Mouse (Mus musculus) MEL (cell line): ENCODE results near the gene Znfx1. TPM values are rescaled to one million over a fixed set of nuclear protein-coding genes. Genes with fewer than 3 reads are reported as not detected.

Experiments
- DNase-seq: peaks from one replicate; pipeline ENCODE4 v3.0.0; 2011; ENCODE audit warnings: low read depth, low spot score
- H3K27ac ChIP-seq: 2 replicates; pipeline ENCODE4 v1.5.1; 2012; ENCODE audit warnings: low read depth, mild to moderate bottlenecking, control low read depth, low read length, moderate library complexity; ENCODE audit not compliant: control insufficient read depth
- H3K27me3 ChIP-seq, 2 experiments: fragments of 150-350 bp in 1 of 2; sonication (generic) in 1 of 2; 2 replicates each; pipeline ENCODE4 v1.6.1; 2012; ENCODE audit warnings: low read length in 2 of 2, mild to moderate bottlenecking in 2 of 2, improper control_type of control experiment in 1 of 2, moderate library complexity in 1 of 2; ENCODE audit not compliant: insufficient read depth in 2 of 2, control insufficient read depth in 1 of 2
- H3K36me3 ChIP-seq, 2 experiments: 2 replicates each; pipeline ENCODE4 v1.6.1; 2012 to 2014; ENCODE audit warnings: low read length in 2 of 2, improper control_type of control experiment in 1 of 2, inconsistent platforms in 1 of 2, mild to moderate bottlenecking in 1 of 2; ENCODE audit not compliant: insufficient read depth in 2 of 2, control insufficient read depth in 1 of 2
- H3K4me1 ChIP-seq, 2 experiments: fragments of 150-350 bp in 1 of 2; sonication (generic) in 1 of 2; 2 replicates each; pipeline ENCODE4 v1.6.1; 2012; ENCODE audit warnings: low read length in 2 of 2, improper control_type of control experiment in 1 of 2, mild to moderate bottlenecking in 1 of 2; ENCODE audit not compliant: insufficient read depth in 2 of 2, control insufficient read depth in 1 of 2
- H3K4me3 ChIP-seq, 2 experiments: fragments of 150-350 bp in 1 of 2; sonication (generic) in 1 of 2; 2 replicates each; pipeline ENCODE4 v1.5.1; 2012; ENCODE audit warnings: low read depth in 2 of 2, low read length in 2 of 2, mild to moderate bottlenecking in 2 of 2, moderate library complexity in 2 of 2, control low read depth in 1 of 2, improper control_type of control experiment in 1 of 2; ENCODE audit not compliant: control insufficient read depth in 1 of 2, insufficient read depth in 1 of 2
- H3K79me2 ChIP-seq: 2 replicates; pipeline ENCODE4 v1.6.1; 2012; ENCODE audit warnings: mild to moderate bottlenecking, low read length, moderate library complexity; ENCODE audit not compliant: control insufficient read depth, poor library complexity, insufficient read depth
- H3K9ac ChIP-seq: 2 replicates; pipeline ENCODE4 v1.6.1; 2012; ENCODE audit warnings: low read depth, mild to moderate bottlenecking, control low read depth, low read length, moderate library complexity; ENCODE audit not compliant: control insufficient read depth, poor library complexity, severe bottlenecking
- H3K9me3 ChIP-seq: fragments of 150-350 bp; sonication (generic); replicated peaks from 2 replicates; pipeline ENCODE4 v1.6.1; 2012; ENCODE audit warnings: mild to moderate bottlenecking, low read length, improper control_type of control experiment, moderate library complexity; ENCODE audit not compliant: insufficient read depth
- CHD2 ChIP-seq: IDR thresholded peaks from 2 replicates; pipeline ENCODE4 v1.6.1; 2011; ENCODE audit warnings: low read length, improper control_type of control experiment
- E2F4 ChIP-seq: IDR thresholded peaks from 2 replicates; pipeline ENCODE4 v1.6.1; 2011; ENCODE audit warnings: low read depth, low read length, improper control_type of control experiment, borderline replicate concordance
- ELF1 ChIP-seq: IDR thresholded peaks from 2 replicates; pipeline ENCODE4 v1.6.1; 2014; ENCODE audit warnings: low read depth, mild to moderate bottlenecking, inconsistent platforms, low read length, improper control_type of control experiment, moderate library complexity
- ETS1 ChIP-seq: IDR thresholded peaks from 2 replicates; pipeline ENCODE4 v1.6.1; 2012; ENCODE audit warnings: low read depth, mild to moderate bottlenecking, inconsistent platforms, low read length, improper control_type of control experiment, moderate library complexity
- HCFC1 ChIP-seq: IDR thresholded peaks from 2 replicates; pipeline ENCODE4 v1.6.1; 2012; ENCODE audit warnings: low read depth, mild to moderate bottlenecking, inconsistent platforms, low read length, improper control_type of control experiment, moderate library complexity
- KAT2A ChIP-seq: conservative IDR thresholded peaks from 2 replicates; pipeline ENCODE4 v1.6.1; 2012; ENCODE audit warnings: low read depth, low read length, improper control_type of control experiment, inconsistent platforms
- MAFK ChIP-seq: IDR thresholded peaks from 2 replicates; pipeline ENCODE4 v1.6.1; 2011; ENCODE audit warnings: low read depth, mild to moderate bottlenecking, low read length, improper control_type of control experiment, borderline replicate concordance
- MAX ChIP-seq: IDR thresholded peaks from 2 replicates; pipeline ENCODE4 v1.6.1; 2011; ENCODE audit warnings: low read length, improper control_type of control experiment
- MAZ ChIP-seq: IDR thresholded peaks from 2 replicates; pipeline ENCODE4 v1.6.1; 2012; ENCODE audit warnings: low read depth, mild to moderate bottlenecking, inconsistent platforms, low read length, improper control_type of control experiment
- MXI1 ChIP-seq: IDR thresholded peaks from 2 replicates; pipeline ENCODE4 v1.6.1; 2011; ENCODE audit warnings: mild to moderate bottlenecking, low read depth, low read length, improper control_type of control experiment
- NELFE ChIP-seq: IDR thresholded peaks from 2 replicates; pipeline ENCODE4 v1.6.1; 2011; ENCODE audit warnings: low read depth, low read length, improper control_type of control experiment
- POLR2A ChIP-seq, 2 experiments: IDR thresholded peaks; 2 replicates each; pipeline ENCODE4 v1.6.1; 2011 to 2012; ENCODE audit warnings: low read length in 2 of 2, mild to moderate bottlenecking in 2 of 2, control low read depth in 1 of 2, improper control_type of control experiment in 1 of 2, low read depth in 1 of 2, moderate library complexity in 1 of 2; ENCODE audit not compliant: control insufficient read depth in 1 of 2, insufficient read depth in 1 of 2, poor library complexity in 1 of 2
- POLR2AphosphoS5 ChIP-seq: IDR thresholded peaks from 2 replicates; pipeline ENCODE4 v1.6.1; 2012; ENCODE audit warnings: low read depth, borderline replicate concordance, mild to moderate bottlenecking, inconsistent platforms, low read length, moderate library complexity, mixed read lengths
- SIN3A ChIP-seq: IDR thresholded peaks from 2 replicates; pipeline ENCODE4 v1.6.1; 2012; ENCODE audit warnings: low read length, improper control_type of control experiment, inconsistent platforms
- SMC3 ChIP-seq: IDR thresholded peaks from 2 replicates; pipeline ENCODE4 v1.6.1; 2011; ENCODE audit warnings: low read depth, low read length, improper control_type of control experiment
- TAL1 ChIP-seq: IDR thresholded peaks from 2 replicates; pipeline ENCODE4 v1.6.1; 2012; ENCODE audit warnings: mild to moderate bottlenecking, inconsistent platforms, low read length, moderate library complexity, mixed read lengths
- TBP ChIP-seq: IDR thresholded peaks from 2 replicates; pipeline ENCODE4 v1.8.0; 2011; ENCODE audit warnings: low read depth, low read length, improper control_type of control experiment
- UBTF ChIP-seq: IDR thresholded peaks from 2 replicates; pipeline ENCODE4 v1.6.1; 2012; ENCODE audit warnings: low read depth, mild to moderate bottlenecking, inconsistent platforms, low read length, improper control_type of control experiment, moderate library complexity, borderline replicate concordance; ENCODE audit not compliant: insufficient read depth
- USF1 ChIP-seq: IDR thresholded peaks from 2 replicates; pipeline ENCODE4 v1.6.1; 2014; ENCODE audit warnings: low read depth, mild to moderate bottlenecking, inconsistent platforms, low read length, improper control_type of control experiment, moderate library complexity
- USF2 ChIP-seq, 2 experiments: IDR thresholded peaks; 2 replicates each; pipeline ENCODE4 v1.6.1; 2011 to 2012; ENCODE audit warnings: improper control_type of control experiment in 2 of 2, low read length in 2 of 2, borderline replicate concordance in 1 of 2, inconsistent platforms in 1 of 2, low read depth in 1 of 2, mild to moderate bottlenecking in 1 of 2; ENCODE audit not compliant: insufficient read depth in 1 of 2
- ZC3H11A ChIP-seq: IDR thresholded peaks from 2 replicates; pipeline ENCODE4 v1.6.1; 2012; ENCODE audit warnings: low read depth, mild to moderate bottlenecking, inconsistent platforms, low read length, improper control_type of control experiment
- ZMIZ1 ChIP-seq: IDR thresholded peaks from 2 replicates; pipeline ENCODE4 v1.6.1; 2012; ENCODE audit warnings: low read depth, mild to moderate bottlenecking, inconsistent platforms, low read length, improper control_type of control experiment, moderate library complexity
- polyA plus RNA-seq, 2 experiments: library from polyadenylated mRNA; stranded (reverse) in 1 of 2; unstranded in 1 of 2; fragments of >175 nt in 1 of 2; fragments of >200 nt in 1 of 2; gene quantifications; 2 replicates each; pipeline versions ENCODE4 v1.2.1 to v1.2.4; 2012; ENCODE audit warnings: low replicate concordance in 2 of 2, low read depth in 1 of 2; ENCODE audit not compliant: insufficient read length in 2 of 2, insufficient read depth in 1 of 2, missing spikeins in 1 of 2
- total RNA-seq: library from RNA; depleted of rRNA; stranded (reverse); fragments of 300-350 nt; gene quantifications from 2 replicates; pipeline ENCODE4 v1.2.3, GENCODE M21; 2012

Gene Znfx1
- total and polyA plus RNA-seq, 3 experiments = 15.6 to 17.1 TPM; not detected in 1

DNA sequence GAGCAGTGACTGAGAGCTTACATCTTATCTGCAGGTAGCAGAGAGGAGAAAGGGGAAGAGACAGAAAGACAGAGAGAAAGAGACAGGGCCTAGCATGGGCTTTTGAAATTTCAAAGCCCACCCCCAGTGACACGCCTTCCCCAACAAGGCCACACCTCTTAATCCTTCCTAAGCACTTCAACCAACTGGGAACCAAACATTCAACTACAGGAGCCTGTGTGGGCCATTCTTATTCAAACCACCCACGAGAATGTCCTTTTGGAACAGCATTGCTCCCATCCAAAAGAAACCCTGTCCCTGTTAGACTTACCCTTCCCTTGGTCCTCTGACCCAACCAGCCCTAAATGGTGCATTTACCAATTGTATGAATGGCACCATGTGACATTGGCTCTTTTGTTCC, 13.9 kb upstream of the Znfx1 start:
- H3K79me2 ChIP-seq = no peaks in the 10 kb centered on the region
- TF ChIP-seq TBP (no peak), TAL1 (0 out of 2 replicates have a peak, but pooled peaks have one; percentile 11), MAX (no peak), MAZ (no peak)
- DNase-seq = peak; percentile 29
- no peaks in the 10 kb centered on the region for H3K9me3 ChIP-seq
- H3K27ac ChIP-seq = no peak overlapping the region
- no peaks in the 10 kb centered on the region for H3K4me1 ChIP-seq
- H3K9ac ChIP-seq = no peak overlapping the region
- peaks cover 0 to 2% of the 10 kb centered on the region in 2 experiments; a peak in 1 of 4 replicates for H3K27me3 ChIP-seq
- no peak overlapping the region for H3K4me3 ChIP-seq
- no peaks in the 10 kb centered on the region for H3K36me3 ChIP-seq

DNA sequence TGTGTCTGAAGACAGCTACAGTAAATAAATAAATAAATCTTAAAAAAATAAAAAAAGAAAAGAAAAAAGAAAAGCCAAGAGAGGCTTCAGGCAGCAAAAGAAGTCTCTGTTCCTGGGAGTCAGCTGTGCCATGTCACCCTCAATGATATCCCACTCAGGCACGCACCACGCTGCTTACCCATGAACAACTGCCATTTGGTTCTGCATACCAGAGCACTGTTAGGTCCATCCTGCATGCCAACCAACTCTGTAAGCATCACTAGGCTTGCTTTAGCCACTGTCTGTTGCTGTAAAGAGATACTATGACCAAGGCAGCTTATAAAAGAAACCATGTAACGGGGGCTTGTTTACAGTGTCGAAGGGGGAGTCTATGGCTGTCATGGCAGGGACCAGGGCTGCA, 13.5 kb upstream of the Znfx1 start:
- Histone ChIP-seq H3K79me2 (no peaks in the 10 kb centered on the region), H3K9ac (no peak overlapping the region), H3K27me3 (peaks cover 0 to 2% of the 10 kb centered on the region in 2 experiments; a peak in 1 of 4 replicates), H3K4me1 (no peaks in the 10 kb centered on the region), H3K27ac (no peak overlapping the region), H3K4me3 (no peak overlapping the region), H3K36me3 (no peaks in the 10 kb centered on the region), H3K9me3 (no peaks in the 10 kb centered on the region)
- no peak for TF ChIP-seq SIN3A
- TF ChIP-seq E2F4 = no peak
- no peak for DNase-seq

DNA sequence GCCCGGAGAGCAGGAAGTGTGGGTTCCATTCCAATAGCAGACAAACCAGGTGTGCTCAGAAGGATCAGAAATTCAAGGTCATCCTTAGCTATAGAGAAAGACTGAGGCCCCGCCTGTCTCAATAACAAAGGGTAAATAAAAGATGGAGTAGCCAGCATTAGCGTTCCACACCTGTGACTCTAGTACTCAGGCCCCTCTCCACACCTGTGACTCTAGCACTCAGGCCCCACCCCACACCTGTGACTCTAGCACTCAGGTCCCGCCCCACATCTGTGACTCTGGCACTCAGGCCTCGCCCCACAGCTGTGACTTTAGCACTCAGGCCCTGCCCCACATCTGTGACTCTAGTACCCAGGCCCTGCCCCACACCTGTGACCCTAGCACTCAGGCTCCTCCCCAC, 11.8 kb upstream of the Znfx1 start:
- Histone ChIP-seq H3K4me1 (peaks cover 3 to 14% of the 10 kb centered on the region in 2 experiments; a peak in 2 of 4 replicates), H3K9me3 (no peaks in the 10 kb centered on the region), H3K27me3 (no peaks in the 10 kb centered on the region), H3K9ac (no peak overlapping the region), H3K27ac (no peak overlapping the region), H3K4me3 (no peak overlapping the region), H3K36me3 (0 out of 4 replicates have a peak, but pooled peaks cover 0 to 3% of the 10 kb centered on the region in 2 experiments), H3K79me2 (no peaks in the 10 kb centered on the region)
- TF ChIP-seq USF2 (IDR thresholded peaks at IDR 0.05; ENCODE audit: borderline replicate concordance in 1 of 2, insufficient read depth in 1 of 2, low read depth in 1 of 2, low read length in 2 of 2) (no peak), CHD2 (no peak), UBTF (no peak), MAX (no peak), ETS1 (no peak), ZMIZ1 (no peak), MAFK (no peak), USF1 (no peak), SMC3 (no peak), TAL1 (no peak), KAT2A (no peak), POLR2AphosphoS5 (no peak), ZC3H11A (no peak), POLR2A (IDR thresholded peaks at IDR 0.05; ENCODE audit: control insufficient read depth in 1 of 2, insufficient read depth in 1 of 2, low read depth in 1 of 2, low read length in 2 of 2, poor library complexity in 1 of 2) (no peak), MXI1 (no peak), ELF1 (no peak), E2F4 (no peak), NELFE (no peak), MAZ (no peak), HCFC1 (no peak)
- DNase-seq = no peak
